Mouse (Mus musculus): ENCODE measurements at regions not wholly inside any gene's neighbourhood (a gene's known extent, or its start where the extent isn't known, plus 50 kb on each side); places are given as distances from the start of the nearest gene placed in this dataset.

DNA sequence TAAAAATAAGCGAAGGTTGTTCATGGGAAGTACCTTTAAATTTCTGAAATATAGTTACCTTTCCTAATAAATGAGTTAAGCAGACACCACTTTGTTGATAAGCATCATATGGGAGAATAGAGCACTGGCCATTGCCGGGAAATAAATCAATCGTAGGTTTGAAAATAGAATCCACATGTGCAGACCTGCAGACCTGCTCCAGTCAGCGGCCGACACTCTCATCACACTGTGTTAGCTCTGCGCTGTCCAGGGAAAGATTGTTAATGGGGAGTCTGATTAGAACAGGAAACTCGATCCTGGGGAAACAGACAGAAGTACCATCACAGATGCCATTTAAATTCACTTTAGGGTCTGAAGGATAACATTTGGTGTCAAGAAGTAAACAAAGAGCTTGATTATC is 53.4 kb upstream of the Hgf start:
- TF ChIP-seq CTCF (IDR thresholded peaks at IDR 0.05; ENCODE audit: low read depth, low read length) (no peak), POLR2A (IDR thresholded peaks at IDR 0.05; ENCODE audit: extremely low read depth, insufficient read depth, low read length) (no peak)
